Mouse (Mus musculus) stomach, embryonic 14.5 days (tissue): ENCODE data around the gene Mfsd2b. TPM values are rescaled to one million over a fixed set of nuclear protein-coding genes. Genes with fewer than 3 reads are reported as not detected.
"Not testable (repeated sequence)": the region's sequence is repeated elsewhere in the genome, so short reads cannot be mapped to it uniquely, and the experiment has no call there.

ENCODE experiments used
- ATAC-seq: fragments of 200-750 bp; cut with Nextera tagmentation; 2 replicates; pipeline ENCODE4 v1.8.0; 2017; ENCODE audit warnings: low read depth, moderate TSS enrichment; ENCODE audit not compliant: insufficient number of reproducible peaks, insufficient read depth, low FRiP score
- H3K27ac ChIP-seq: fragments of 300-500 bp; sonication (generic); 2 replicates; pipeline ENCODE4 v1.5.1; 2014; ENCODE audit warnings: mild to moderate bottlenecking, low read length, moderate library complexity, mixed read lengths
- H3K27me3 ChIP-seq: fragments of 300-500 bp; sonication (generic); 2 replicates; pipeline ENCODE4 v1.6.1; 2014; ENCODE audit warnings: low read length, control low read depth, mixed read lengths; ENCODE audit not compliant: control insufficient read depth, insufficient read depth
- H3K36me3 ChIP-seq: fragments of 300-500 bp; sonication (generic); 2 replicates; pipeline ENCODE4 v1.6.1; 2014; ENCODE audit warnings: mild to moderate bottlenecking, control low read depth, low read length, moderate library complexity, mixed read lengths; ENCODE audit not compliant: control insufficient read depth, insufficient read depth
- H3K4me1 ChIP-seq: fragments of 300-500 bp; sonication (generic); 2 replicates; pipeline ENCODE4 v1.6.1; 2014; ENCODE audit warnings: low read length, control low read depth, mixed read lengths; ENCODE audit not compliant: control insufficient read depth, insufficient read depth
- H3K4me2 ChIP-seq: fragments of 300-500 bp; sonication (generic); replicated peaks from 2 replicates; pipeline ENCODE4 v1.6.1; 2014; ENCODE audit warnings: low read depth, low read length, control low read depth
- H3K4me3 ChIP-seq: fragments of 300-500 bp; sonication (generic); 2 replicates; pipeline ENCODE4 v1.5.1; 2014; ENCODE audit warnings: low read depth, low read length, control low read depth
- H3K9ac ChIP-seq: fragments of 300-500 bp; sonication (generic); replicated peaks from 2 replicates; pipeline ENCODE4 v1.6.1; 2014; ENCODE audit warnings: low read depth, mild to moderate bottlenecking, control low read depth, low read length, moderate library complexity, mixed read lengths
- H3K9me3 ChIP-seq: fragments of 300-500 bp; sonication (generic); 2 replicates; pipeline ENCODE4 v1.6.1; 2016; ENCODE audit warnings: low read depth, low read length, control low read depth; ENCODE audit not compliant: control insufficient read depth
- WGBS: fragments of 180-500 bp; shearing (Covaris S2); extraction: QIAGEN DNeasy Blood & Tissue Kit; methylation state at CpG from one replicate; pipeline ENCODE4 v1.1.7; 2014; 5-methylcytosine and 5-hydroxymethylcytosine counted together
- polyA plus RNA-seq: library from polyadenylated mRNA; unstranded; fragments of >200 nt; fragmentation: Nextera tagmentation; extraction: Ambion mirVana; gene quantifications from 2 replicates; pipeline ENCODE4 v1.2.1, GENCODE M21; 2014

Gene Mfsd2b
- polyA plus RNA-seq, 1 experiment from 2014 or later: 0.80 TPM

DNA sequence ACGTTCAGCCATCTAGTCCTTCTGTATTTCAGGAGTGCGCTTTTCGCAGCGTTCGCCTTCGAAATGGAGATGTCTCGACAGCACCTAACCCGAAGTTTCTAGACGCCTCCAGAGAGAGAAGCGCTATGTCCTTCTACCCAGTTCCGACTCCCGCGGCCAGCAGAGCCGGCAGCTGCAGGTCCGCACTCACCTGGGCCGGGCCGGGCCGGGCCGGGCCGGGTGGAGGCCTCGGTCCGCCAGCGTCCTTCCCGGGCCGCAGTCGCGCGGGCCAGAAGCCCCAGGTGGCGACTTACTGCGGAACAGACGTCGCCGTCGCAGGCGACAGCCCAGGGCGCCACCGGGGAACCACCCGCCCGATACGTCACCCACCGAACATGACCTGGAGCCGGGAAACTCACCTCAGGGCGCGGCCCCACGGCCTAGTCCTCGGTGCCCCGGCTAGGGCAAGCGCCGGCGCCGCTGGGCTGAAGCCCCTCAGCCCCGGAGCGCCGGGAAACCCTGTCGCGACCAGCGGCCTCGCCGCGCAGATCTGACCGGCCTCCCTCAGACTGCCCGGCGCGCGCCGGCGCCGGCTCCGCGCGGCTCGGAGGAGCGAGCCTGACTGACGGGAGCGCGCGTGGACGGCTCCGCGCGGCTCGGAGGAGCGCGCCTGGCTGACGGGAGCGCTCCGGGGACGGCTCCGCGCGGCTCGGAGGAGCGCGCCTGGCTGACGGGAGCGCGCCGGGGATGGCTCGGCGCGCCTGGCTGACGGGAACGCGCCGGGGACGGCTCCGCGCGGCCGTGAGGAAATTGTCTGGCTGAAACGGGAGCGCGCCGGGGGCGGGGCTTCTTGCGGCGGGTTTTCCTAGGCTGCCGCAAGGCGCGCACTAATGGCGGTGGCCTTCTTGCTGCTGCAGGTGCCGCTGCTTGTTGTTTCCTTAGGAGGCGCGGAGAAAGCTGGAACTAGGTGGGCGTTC is 33.1 kb upstream of the Mfsd2b start, which contains the start of gene Ubxn2a:
Ubxn2a (minus strand) TSS at position 755 of the 956 bp plus-strand sequence.
- H3K4me2 ChIP-seq: peak within 1 kb of the TSS; percentile 74
- no peaks in the 10 kb centered on the region for H3K4me1 ChIP-seq
- H3K4me3 ChIP-seq: peak within 1 kb of the TSS; percentile 74
- WGBS: under 1% methylated on average over 120 of the region's 125 CpGs
- peak; percentile 93 for ATAC-seq
- H3K27me3 ChIP-seq: no peaks in the 10 kb centered on the region
- H3K27ac ChIP-seq: peak within 1 kb of the TSS; percentile 68
- H3K9me3 ChIP-seq: no peaks in the 10 kb centered on the region
- H3K9ac ChIP-seq: peak within 1 kb of the TSS; percentile 68
- H3K36me3 ChIP-seq: no peaks in the 10 kb centered on the region

DNA sequence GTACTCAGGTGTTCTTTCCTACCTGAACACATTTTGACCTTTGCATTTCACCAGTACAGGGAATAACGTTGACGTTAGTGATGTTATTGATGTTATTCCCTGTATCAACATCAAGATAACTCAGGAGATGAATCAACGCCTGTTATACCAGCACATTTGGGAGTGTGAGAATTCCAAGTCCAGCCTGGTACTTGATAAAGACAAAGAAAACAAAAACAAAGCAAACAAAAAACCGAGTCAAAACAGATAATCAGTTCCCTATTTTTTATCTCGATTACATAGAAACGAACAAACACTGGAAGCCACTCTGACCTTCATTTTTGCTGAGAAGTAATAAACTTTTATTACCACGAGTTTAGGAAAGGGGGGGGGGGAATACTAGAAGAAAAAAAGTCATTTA is 32.3 kb upstream of the Mfsd2b start:
- no peaks in the 10 kb centered on the region for H3K4me1 ChIP-seq
- peak overlapping the region; percentile 74 for H3K4me3 ChIP-seq
- H3K9me3 ChIP-seq: no peaks in the 10 kb centered on the region
- H3K36me3 ChIP-seq: no peaks in the 10 kb centered on the region
- H3K4me2 ChIP-seq: peak overlapping the region; percentile 74
- ATAC-seq: no peak
- H3K9ac ChIP-seq: no peak overlapping the region
- H3K27me3 ChIP-seq: no peaks in the 10 kb centered on the region
- H3K27ac ChIP-seq: no peak overlapping the region
- WGBS: 49% methylated on average over 7 of the region's 7 CpGs

DNA sequence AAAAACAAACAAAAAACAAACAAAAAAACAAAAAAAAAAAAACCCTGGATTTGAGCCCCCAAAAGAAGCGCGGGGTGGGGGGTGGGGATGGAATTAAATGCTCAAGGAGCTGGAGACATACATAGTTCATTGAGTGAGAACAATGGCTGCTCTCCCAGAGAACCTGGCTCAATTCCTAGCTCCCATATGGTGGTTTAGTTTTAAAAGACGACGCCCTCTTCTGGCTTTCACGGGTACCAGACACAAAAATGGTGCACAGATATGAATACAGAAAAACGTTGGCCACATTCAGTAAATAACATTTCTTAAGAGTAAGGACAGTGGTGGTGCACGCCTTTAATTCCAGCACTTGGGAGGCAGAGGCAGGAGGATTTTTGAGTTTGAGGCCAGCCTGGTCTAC is 31.8 kb upstream of the Mfsd2b start:
- Histone ChIP-seq H3K27ac (no peak overlapping the region), H3K4me3 (no peak overlapping the region), H3K4me1 (no peaks in the 10 kb centered on the region), H3K36me3 (no peaks in the 10 kb centered on the region), H3K9me3 (no peaks in the 10 kb centered on the region), H3K9ac (no peak overlapping the region), H3K4me2 (no peak overlapping the region), H3K27me3 (no peaks in the 10 kb centered on the region)
- 80% methylated on average over 7 of the region's 7 CpGs for WGBS
- no peak for ATAC-seq

DNA sequence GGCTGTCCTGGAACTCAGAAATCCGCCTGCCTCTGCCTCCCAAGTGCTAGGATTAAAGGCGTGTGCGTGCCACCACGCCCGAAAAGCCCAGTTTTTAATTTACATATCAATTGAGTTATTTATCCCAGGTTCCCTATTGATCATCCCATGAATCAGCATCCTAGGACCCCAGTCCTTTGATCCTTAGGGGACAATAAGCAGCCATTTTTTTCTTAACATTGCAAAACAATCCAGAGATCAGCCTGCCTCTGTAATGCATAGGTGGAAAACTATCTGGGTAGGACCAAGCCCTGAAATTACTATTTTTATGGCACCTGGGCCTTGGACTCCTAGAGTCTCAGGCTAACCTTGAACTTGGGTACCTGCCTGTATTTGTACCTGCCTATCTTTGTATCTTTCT is 23.9 kb upstream of the Mfsd2b start:
- Histone ChIP-seq H3K27ac (no peak overlapping the region), H3K9me3 (no peaks in the 10 kb centered on the region), H3K9ac (no peak overlapping the region), H3K4me3 (no peak overlapping the region), H3K4me1 (no peaks in the 10 kb centered on the region), H3K4me2 (no peak overlapping the region), H3K27me3 (no peaks in the 10 kb centered on the region), H3K36me3 (no peaks in the 10 kb centered on the region)
- ATAC-seq: no peak
- 93% methylated on average over 5 of the region's 5 CpGs for WGBS

DNA sequence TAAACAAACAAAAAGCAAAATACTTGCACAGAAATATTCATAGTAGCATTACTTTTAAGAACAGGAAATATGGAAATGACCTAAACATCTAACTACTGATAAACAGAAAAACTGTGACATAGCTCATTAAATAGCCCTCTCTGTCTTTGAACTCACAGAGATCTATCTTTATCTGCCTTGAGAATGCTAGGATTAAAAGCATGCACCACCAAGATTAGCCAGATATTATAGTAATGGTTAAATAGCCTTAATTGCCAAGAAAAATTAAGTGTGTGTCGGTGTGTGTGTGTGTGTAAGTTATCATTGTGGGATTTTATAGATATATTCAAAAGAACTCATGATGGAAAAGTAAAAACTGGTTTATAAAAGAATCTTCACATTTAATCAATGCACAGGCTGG is 15.7 kb upstream of the Mfsd2b start:
- no peaks in the 10 kb centered on the region for H3K4me1 ChIP-seq
- H3K27ac ChIP-seq: no peak overlapping the region
- H3K4me3 ChIP-seq: no peak overlapping the region
- ATAC-seq: no peak
- no peaks in the 10 kb centered on the region for H3K27me3 ChIP-seq
- no peaks in the 10 kb centered on the region for H3K9me3 ChIP-seq
- 91% methylated on average over 1 of the region's 1 CpGs for WGBS
- no peak overlapping the region for H3K4me2 ChIP-seq
- H3K9ac ChIP-seq: no peak overlapping the region
- H3K36me3 ChIP-seq: no peaks in the 10 kb centered on the region; the same call in 1 of the 2 replicates

DNA sequence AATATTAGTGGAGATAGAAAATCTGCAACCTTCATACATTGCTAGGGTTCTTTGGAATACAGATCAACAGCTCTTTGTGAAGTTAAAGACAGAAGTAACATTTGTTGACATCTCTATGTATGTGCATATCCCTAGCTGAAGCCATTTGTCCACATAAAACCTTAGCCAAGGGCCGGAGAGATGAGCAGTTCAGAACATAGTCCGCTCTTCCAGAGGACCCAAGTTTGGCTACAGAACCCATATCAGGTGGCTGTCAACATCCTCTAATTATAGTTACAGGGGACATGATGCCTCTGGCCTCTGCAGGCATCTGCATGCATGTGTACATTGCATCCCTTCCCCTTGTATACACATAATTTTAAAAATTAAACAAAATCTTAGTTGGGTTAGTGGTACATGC is 15.1 kb upstream of the Mfsd2b start:
- Histone ChIP-seq H3K4me1 (no peaks in the 10 kb centered on the region), H3K4me3 (no peak overlapping the region), H3K9ac (no peak overlapping the region), H3K27me3 (no peaks in the 10 kb centered on the region), H3K27ac (no peak overlapping the region), H3K36me3 (no peaks in the 10 kb centered on the region; the same call in 1 of the 2 replicates), H3K4me2 (no peak overlapping the region), H3K9me3 (no peaks in the 10 kb centered on the region)
- 94% methylated on average over 2 of the region's 2 CpGs for WGBS
- ATAC-seq: no peak

DNA sequence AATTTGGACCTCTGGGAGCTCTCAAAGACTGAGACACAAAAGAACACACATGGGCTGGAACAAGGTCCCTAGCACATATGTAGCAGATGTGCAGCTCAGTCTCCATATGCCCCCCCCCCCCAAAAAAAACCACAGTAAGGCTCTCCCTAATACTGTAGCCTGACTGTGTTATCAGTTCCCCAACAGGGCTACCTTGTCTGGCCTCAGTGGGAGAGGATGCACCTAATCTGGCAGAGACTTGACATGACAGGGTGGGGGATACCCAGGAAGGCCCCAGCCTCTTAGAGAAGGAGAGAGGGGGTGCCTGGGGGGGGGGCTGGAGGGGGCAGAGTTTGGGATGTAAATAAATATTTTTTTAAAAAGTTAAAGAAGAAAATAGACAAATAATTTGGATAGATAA is 14.6 kb upstream of the Mfsd2b start:
- H3K27ac ChIP-seq: no peak overlapping the region
- no peak for ATAC-seq
- H3K4me2 ChIP-seq: no peak overlapping the region
- H3K27me3 ChIP-seq: no peaks in the 10 kb centered on the region
- no peak overlapping the region for H3K4me3 ChIP-seq
- no peaks in the 10 kb centered on the region for H3K9me3 ChIP-seq
- no peaks in the 10 kb centered on the region; the same call in 1 of the 2 replicates for H3K36me3 ChIP-seq
- no peaks in the 10 kb centered on the region for H3K4me1 ChIP-seq
- H3K9ac ChIP-seq: no peak overlapping the region

DNA sequence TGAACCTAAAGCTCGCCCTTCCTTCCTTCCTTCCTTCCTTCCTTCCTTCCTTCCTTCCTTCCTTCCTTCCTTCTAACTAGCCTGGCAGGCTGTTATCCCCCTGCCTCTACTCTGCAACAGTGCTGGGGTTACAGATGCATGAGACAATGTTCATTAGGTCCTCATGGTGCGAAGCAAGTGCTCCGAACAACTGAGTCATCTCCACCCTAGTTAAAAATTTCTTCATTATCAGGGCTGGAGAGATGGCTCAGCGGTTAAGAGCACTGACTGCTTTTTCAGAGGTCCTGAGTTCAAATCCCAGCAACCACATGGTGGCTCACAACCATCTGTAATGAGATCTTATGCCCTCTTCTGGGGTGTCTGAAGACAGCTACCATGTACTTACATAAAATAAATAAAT is 12.4 kb upstream of the Mfsd2b start:
- not testable (repeated sequence) for H3K4me1 ChIP-seq, H3K27me3 ChIP-seq, H3K9me3 ChIP-seq, H3K27ac ChIP-seq, H3K9ac ChIP-seq, ATAC-seq, H3K4me3 ChIP-seq, H3K4me2 ChIP-seq, H3K36me3 ChIP-seq
- 97% methylated on average over 4 of the region's 4 CpGs for WGBS
